Mouse (Mus musculus) limb, embryonic 14.5 days (tissue): ENCODE data around the gene Mslnl. TPM values are rescaled to one million over a fixed set of nuclear protein-coding genes. Genes with fewer than 3 reads are reported as not detected.
"Not testable (repeated sequence)": the region's sequence is repeated elsewhere in the genome, so short reads cannot be mapped to it uniquely, and the experiment has no call there.

Experiments
- ATAC-seq: fragments of 200-750 bp; cut with Nextera tagmentation; 2 replicates; pipeline ENCODE4 v1.8.0; 2017; ENCODE audit warnings: low read depth, moderate number of reproducible peaks, moderate TSS enrichment; ENCODE audit not compliant: low FRiP score
- DNase-seq: peaks from one replicate; pipeline ENCODE4 v3.0.0-alpha.2; 2015; ENCODE audit warnings: low spot score
- H3K27ac ChIP-seq: fragments of 300-500 bp; sonication (generic); replicated peaks from 2 replicates; pipeline ENCODE4 v1.5.1; 2014; ENCODE audit warnings: low read depth, mild to moderate bottlenecking, low read length, moderate library complexity, mixed read lengths
- H3K27me3 ChIP-seq: fragments of 300-500 bp; sonication (generic); 2 replicates; pipeline ENCODE4 v1.6.1; 2014; ENCODE audit warnings: low read length, mixed read lengths; ENCODE audit not compliant: control insufficient read depth, insufficient read depth
- H3K36me3 ChIP-seq: fragments of 300-500 bp; sonication (generic); 2 replicates; pipeline ENCODE4 v1.6.1; 2014; ENCODE audit warnings: mild to moderate bottlenecking, low read length, moderate library complexity, mixed read lengths; ENCODE audit not compliant: control insufficient read depth, insufficient read depth
- H3K4me1 ChIP-seq: fragments of 300-500 bp; sonication (generic); 2 replicates; pipeline ENCODE4 v1.6.1; 2014; ENCODE audit warnings: antibody characterized with exemption, low read length, mixed read lengths; ENCODE audit not compliant: control insufficient read depth, insufficient read depth
- H3K4me2 ChIP-seq: fragments of 300-500 bp; sonication (generic); replicated peaks from 2 replicates; pipeline ENCODE4 v1.6.1; 2014; ENCODE audit warnings: low read depth, mild to moderate bottlenecking, low read length, moderate library complexity; ENCODE audit not compliant: severe bottlenecking
- H3K4me3 ChIP-seq: fragments of 300-500 bp; sonication (generic); replicated peaks from 2 replicates; pipeline ENCODE4 v1.5.1; 2014; ENCODE audit warnings: low read length
- H3K9ac ChIP-seq: fragments of 300-500 bp; sonication (generic); 2 replicates; pipeline ENCODE4 v1.6.1; 2014; ENCODE audit warnings: mild to moderate bottlenecking, low read depth, low read length, moderate library complexity; ENCODE audit not compliant: severe bottlenecking
- H3K9me3 ChIP-seq: fragments of 300-500 bp; sonication (generic); 2 replicates; pipeline ENCODE4 v1.6.1; 2016; ENCODE audit warnings: low read length; ENCODE audit not compliant: control insufficient read depth
- POLR2A ChIP-seq: fragments of 200-500 bp; IDR thresholded peaks from 2 replicates; pipeline ENCODE4 v1.8.0; 2012; ENCODE audit warnings: inconsistent platforms, mild to moderate bottlenecking, moderate library complexity, borderline replicate concordance; ENCODE audit not compliant: insufficient read depth, insufficient read length; ENCODE audit errors: extremely low read depth
- WGBS: fragments of 180-500 bp; shearing (Covaris S2); extraction: QIAGEN DNeasy Blood & Tissue Kit; methylation state at CpG from one replicate; pipeline ENCODE4 v1.1.7; 2014; 5-methylcytosine and 5-hydroxymethylcytosine counted together
- polyA plus RNA-seq, 2 experiments: library from polyadenylated mRNA; depleted of rRNA in 1 of 2; stranded (reverse) in 1 of 2; unstranded in 1 of 2; fragments of >200 nt; fragmentation: Nextera tagmentation in 1 of 2; extraction: Ambion mirVana in 1 of 2; gene quantifications; 2 replicates each; pipeline versions ENCODE4 v1.2.1 to v1.2.3; 2012 to 2014

Mslnl gene
- polyA plus RNA-seq, 2 experiments, result 0.10 TPM

- Histone ChIP-seq H3K4me3 (no peak overlapping the region), H3K9ac (no peak overlapping the region), H3K4me1 (no peaks in the 10 kb centered on the region), H3K4me2 (no peak overlapping the region), H3K27me3 (no peaks in the 10 kb centered on the region), H3K36me3 (no peaks in the 10 kb centered on the region), H3K27ac (no peak overlapping the region), H3K9me3 (no peaks in the 10 kb centered on the region)
- DNase-seq, result no peak
- TF ChIP-seq POLR2A, result no peak
- ATAC-seq, result no peak
- WGBS, result 81% methylated on average over 7 of the region's 7 CpGs
Observed at GRCm38 (mm10) chr17:25738861-25739260, 3.0 kb downstream of the Mslnl start.

GRCm38 (mm10) chr17:25741471-25741870, 5.6 kb downstream of the Mslnl start:
- H3K27ac ChIP-seq, H3K4me1 ChIP-seq, ATAC-seq, H3K4me3 ChIP-seq, H3K9ac ChIP-seq, H3K4me2 ChIP-seq, H3K36me3 ChIP-seq, H3K9me3 ChIP-seq, H3K27me3 ChIP-seq, DNase-seq: not testable (repeated sequence)
- 76% methylated on average over 12 of the region's 12 CpGs for WGBS

GRCm38 (mm10) chr17:25743831-25744230, 8.0 kb downstream of the Mslnl start:
- TF ChIP-seq POLR2A, result no peak
- 92% methylated on average over 9 of the region's 9 CpGs for WGBS
- H3K4me1 ChIP-seq, result no peaks in the 10 kb centered on the region

GRCm38 (mm10) chr17:25744311-25744710, 8.5 kb downstream of the Mslnl start:
- Histone ChIP-seq H3K4me3 (no peak overlapping the region), H3K27me3 (no peaks in the 10 kb centered on the region), H3K4me2 (no peak overlapping the region), H3K27ac (no peak overlapping the region), H3K36me3 (no peaks in the 10 kb centered on the region), H3K4me1 (no peaks in the 10 kb centered on the region), H3K9me3 (no peaks in the 10 kb centered on the region), H3K9ac (no peak overlapping the region)
- TF ChIP-seq POLR2A, result no peak
- WGBS, result 70% methylated on average over 10 of the region's 10 CpGs
- ATAC-seq, result no peak
- no peak for DNase-seq

More at GRCm38 (mm10) chr17:25743831-25744230, 8.0 kb downstream of the Mslnl start:
- H3K9ac ChIP-seq, result no peak overlapping the region
- DNase-seq (no peak), ATAC-seq (no peak)
- no peak overlapping the region for H3K27ac ChIP-seq
- H3K27me3 ChIP-seq, result no peaks in the 10 kb centered on the region
- no peaks in the 10 kb centered on the region for H3K36me3 ChIP-seq
- H3K4me2 ChIP-seq, result no peak overlapping the region
- no peaks in the 10 kb centered on the region for H3K9me3 ChIP-seq
- H3K4me3 ChIP-seq, result no peak overlapping the region

- DNase-seq, result no peak
- no peak for ATAC-seq
- Histone ChIP-seq H3K27me3 (no peaks in the 10 kb centered on the region), H3K4me1 (no peaks in the 10 kb centered on the region), H3K4me3 (no peak overlapping the region), H3K4me2 (no peak overlapping the region), H3K36me3 (no peaks in the 10 kb centered on the region), H3K9ac (no peak overlapping the region), H3K9me3 (no peaks in the 10 kb centered on the region), H3K27ac (no peak overlapping the region)
- WGBS, result 95% methylated on average over 4 of the region's 4 CpGs
- TF ChIP-seq POLR2A, result no peak
Observed at GRCm38 (mm10) chr17:25748238-25748637, 12.4 kb downstream of the Mslnl start.

- Histone ChIP-seq H3K9ac (no peak overlapping the region), H3K4me2 (no peak overlapping the region), H3K4me3 (no peak overlapping the region), H3K27me3 (no peaks in the 10 kb centered on the region), H3K9me3 (no peaks in the 10 kb centered on the region), H3K36me3 (no peaks in the 10 kb centered on the region), H3K27ac (no peak overlapping the region), H3K4me1 (no peaks in the 10 kb centered on the region)
- WGBS, result 87% methylated on average over 6 of the region's 6 CpGs
- no peak for ATAC-seq
- DNase-seq, result no peak
- no peak for TF ChIP-seq POLR2A
Observed at GRCm38 (mm10) chr17:25749314-25749713, 13.5 kb downstream of the Mslnl start.
